Comparison of ENCODE assay signal across 9 mouse cellular contexts in genomic region chr11:117610589-117610988, GRCm38 (mm10). TPM values are rescaled to one million over a fixed set of nuclear protein-coding genes. Genes with fewer than 3 reads are reported as not detected.
A peak's percentile ranks its signal among the peaks of the same experiment; 100 is the strongest.
DNase-seq lines count a peak whose midpoint lies in the region; ATAC-seq and TF ChIP-seq lines count a peak whose summit lies in the region.
"Had no signal": no experiment of that assay in that cellular context is flagged by ENCODE, and none has a peak within 500 bp of the region (broad histone marks: within the 10 kb centered on the region; RNA-seq: fewer than 3 reads in every experiment).

No protein-coding gene starts in this region.

- no peak overlapping the region for H3K9ac ChIP-seq in heart, embryonic 11.5 days (ENCODE audit: low read depth, low read length)
- H3K9ac ChIP-seq in liver, postnatal 0 days (replicated peaks), result no peak overlapping the region
- no peak overlapping the region for H3K9ac ChIP-seq in intestine, embryonic 14.5 days (ENCODE audit: low read length)
- H3K9ac ChIP-seq in stomach, embryonic 14.5 days (replicated peaks; ENCODE audit: low read depth, low read length), result no peak overlapping the region
- H3K9ac ChIP-seq in midbrain, embryonic 16.5 days (ENCODE audit: low read depth, low read length), result no peak overlapping the region

- no peaks in the 10 kb centered on the region for H3K9me3 ChIP-seq in heart, embryonic 11.5 days (replicated peaks; ENCODE audit: control insufficient read depth, low read length)
- no peaks in the 10 kb centered on the region for H3K9me3 ChIP-seq in liver, postnatal 0 days (ENCODE audit: low read length)
- no peaks in the 10 kb centered on the region for H3K9me3 ChIP-seq in intestine, embryonic 14.5 days (ENCODE audit: control insufficient read depth, low read length)
- no peaks in the 10 kb centered on the region for H3K9me3 ChIP-seq in stomach, embryonic 14.5 days (ENCODE audit: control insufficient read depth, low read depth, low read length)
- H3K9me3 ChIP-seq in midbrain, embryonic 16.5 days (replicated peaks; ENCODE audit: control insufficient read depth, low read length, poor library complexity, severe bottlenecking), result no peaks in the 10 kb centered on the region

- no peak for DNase-seq in heart, postnatal 25 days (ENCODE audit: low spot score)
- DNase-seq in liver, postnatal 0 days, result no peak
- DNase-seq in liver, result no peak
- DNase-seq in intestine, embryonic 14.5 days (ENCODE audit: low spot score), result no peak
- DNase-seq in urinary bladder, adult 18-20 months (ENCODE audit: low spot score in 2 of 2), result no peak

- no peak for ATAC-seq in heart, embryonic 11.5 days (replicated peaks; ENCODE audit: insufficient number of reproducible peaks, low FRiP score, low TSS enrichment)
- no peak for ATAC-seq in liver, postnatal 0 days
- no peak for ATAC-seq in intestine, embryonic 14.5 days (replicated peaks; ENCODE audit: low FRiP score, low TSS enrichment, low read depth)
- no peak for ATAC-seq in stomach, embryonic 14.5 days (ENCODE audit: insufficient number of reproducible peaks, insufficient read depth, low FRiP score, low read depth)
- ATAC-seq in midbrain, embryonic 16.5 days, result no peak
- ATAC-seq: forebrain, embryonic 16.5 days had no signal

- H3K4me1 ChIP-seq in heart, embryonic 11.5 days (ENCODE audit: control insufficient read depth, insufficient read depth, low read length), result 0 out of 2 replicates have a peak, but pooled peaks cover 5% of the 10 kb centered on the region
- no peaks in the 10 kb centered on the region; the same call in 1 of the 2 replicates for H3K4me1 ChIP-seq in liver, postnatal 0 days (ENCODE audit: insufficient read depth)
- H3K4me1 ChIP-seq in intestine, embryonic 14.5 days (replicated peaks; ENCODE audit: control insufficient read depth, insufficient read depth, low read length), result peaks cover 11% of the 10 kb centered on the region; the same call in 1 of the 2 replicates
- H3K4me1 ChIP-seq in stomach, embryonic 14.5 days (ENCODE audit: control insufficient read depth, insufficient read depth, low read length), result peaks cover 9% of the 10 kb centered on the region; the same call in 1 of the 2 replicates
- peaks cover 22% of the 10 kb centered on the region for H3K4me1 ChIP-seq in midbrain, embryonic 16.5 days (ENCODE audit: control insufficient read depth, insufficient read depth, low read length)

- no peaks in the 10 kb centered on the region for H3K36me3 ChIP-seq in heart, embryonic 11.5 days (ENCODE audit: control insufficient read depth, insufficient read depth, low read length)
- no peaks in the 10 kb centered on the region for H3K36me3 ChIP-seq in liver, postnatal 0 days (replicated peaks; ENCODE audit: insufficient read depth, low read length)
- H3K36me3 ChIP-seq in intestine, embryonic 14.5 days (ENCODE audit: control insufficient read depth, insufficient read depth, low read length), result no peaks in the 10 kb centered on the region
- H3K36me3 ChIP-seq in stomach, embryonic 14.5 days (ENCODE audit: control insufficient read depth, insufficient read depth, low read length), result no peaks in the 10 kb centered on the region
- no peaks in the 10 kb centered on the region for H3K36me3 ChIP-seq in midbrain, embryonic 16.5 days (ENCODE audit: control insufficient read depth, insufficient read depth, low read length)

- no peak overlapping the region; the same call in 1 of the 2 replicates for H3K4me3 ChIP-seq in heart, embryonic 11.5 days (ENCODE audit: low read depth, low read length)
- H3K4me3 ChIP-seq in liver, postnatal 0 days (ENCODE audit: low read depth, low read length), result no peak overlapping the region
- H3K4me3 ChIP-seq in intestine, embryonic 14.5 days (ENCODE audit: low read depth, low read length), result peak overlapping the region; percentile 25; the same call in 1 of the 2 replicates
- H3K4me3 ChIP-seq in stomach, embryonic 14.5 days (ENCODE audit: low read depth, low read length), result no peak overlapping the region
- no peak overlapping the region for H3K4me3 ChIP-seq in midbrain, embryonic 16.5 days (ENCODE audit: low read depth, low read length)

- no peak for TF ChIP-seq CTCF in liver, postnatal 0 days (IDR thresholded peaks at IDR 0.05; ENCODE audit: low read depth)

- no peak overlapping the region for H3K27ac ChIP-seq in heart, embryonic 11.5 days (ENCODE audit: low read depth, low read length)
- H3K27ac ChIP-seq in liver, postnatal 0 days (ENCODE audit: low read depth), result no peak overlapping the region
- H3K27ac ChIP-seq in intestine, embryonic 14.5 days (ENCODE audit: low read depth), result no peak overlapping the region
- no peak overlapping the region for H3K27ac ChIP-seq in stomach, embryonic 14.5 days (ENCODE audit: low read length)
- no peak overlapping the region for H3K27ac ChIP-seq in midbrain, embryonic 16.5 days (ENCODE audit: low read length)

- intact Hi-C loops in heart, postnatal 25 days (cut with DNase I), result no loop called here

- peaks cover 23% of the 10 kb centered on the region for H3K27me3 ChIP-seq in heart, embryonic 11.5 days (ENCODE audit: control insufficient read depth, insufficient read depth, low read length)
- peaks cover 27% of the 10 kb centered on the region for H3K27me3 ChIP-seq in liver, postnatal 0 days (ENCODE audit: insufficient read depth, low read length)
- 0 out of 2 replicates have a peak, but pooled peaks cover 2% of the 10 kb centered on the region for H3K27me3 ChIP-seq in intestine, embryonic 14.5 days (replicated peaks; ENCODE audit: control insufficient read depth, insufficient read depth, low read length)
- 0 out of 2 replicates have a peak, but pooled peaks cover 3% of the 10 kb centered on the region for H3K27me3 ChIP-seq in stomach, embryonic 14.5 days (ENCODE audit: control insufficient read depth, insufficient read depth, low read length)
- no peaks in the 10 kb centered on the region for H3K27me3 ChIP-seq in midbrain, embryonic 16.5 days (ENCODE audit: control insufficient read depth, insufficient read depth, low read depth, low read length)

- no peak for TF ChIP-seq EP300 in liver, postnatal 0 days (IDR thresholded peaks at IDR 0.05; ENCODE audit: low read depth)

- peak overlapping the region; percentile 60 for H3K4me2 ChIP-seq in heart, embryonic 11.5 days
- H3K4me2 ChIP-seq in liver, postnatal 0 days (ENCODE audit: low read depth, low read length), result peak overlapping the region; percentile 52; the same call in 1 of the 2 replicates
- H3K4me2 ChIP-seq in intestine, embryonic 14.5 days (ENCODE audit: low read length), result peak overlapping the region; percentile 51
- peak overlapping the region; percentile 38 for H3K4me2 ChIP-seq in stomach, embryonic 14.5 days (replicated peaks; ENCODE audit: low read depth, low read length)
- H3K4me2 ChIP-seq in midbrain, embryonic 16.5 days (ENCODE audit: low read length), result no peak overlapping the region

RNA-seq across cellular contexts. Expression of gene Tnrc6c, which starts 43.5 kb away (rescaled TPM):
- 7.0 and 8.1 TPM in 2 replicates for polyA plus RNA-seq in heart, embryonic 11.5 days (2014; fragmentation: Nextera tagmentation; extraction: Ambion mirVana)
- 10 to 100 TPM; 25.7 to 33.4 TPM for total RNA-seq in heart, postnatal 25 days (2021)
- polyA plus RNA-seq in liver, postnatal 0 days (2015; fragmentation: Nextera tagmentation; extraction: Ambion mirVana), result 2.8 and 3.0 TPM in 2 replicates
- 12.6 and 13.8 TPM in 2 replicates for polyA plus RNA-seq in intestine, embryonic 14.5 days (2014; fragmentation: Nextera tagmentation; extraction: Ambion mirVana)
- 15.5 TPM in 2 replicates for polyA plus RNA-seq in stomach, embryonic 14.5 days (2014; fragmentation: Nextera tagmentation; extraction: Ambion mirVana)
- 28.1 and 31.6 TPM in 2 replicates for polyA plus RNA-seq in midbrain, embryonic 16.5 days (2015; fragmentation: Nextera tagmentation; extraction: Ambion mirVana)
